Mouse (Mus musculus): ENCODE measurements around the gene Cxcl9. TPM values are rescaled to one million over a fixed set of nuclear protein-coding genes. Genes with fewer than 3 reads are reported as not detected.
"Not testable (repeated sequence)": the region's sequence is repeated elsewhere in the genome, so short reads cannot be mapped to it uniquely, and the experiment has no call there.

Gene Cxcl9
- total RNA-seq (2021): under 1 TPM; 0.20 to 0.86 TPM
- long read RNA-seq, experiment 1, partial matches to known transcripts: 0 of 1 reads
- long read RNA-seq, experiment 1, other reads (novel, unspliced or antisense): 0 of 1 reads
- long read RNA-seq, experiment 2: 0 reads

GRCm38 (mm10) chr5:92327929-92328328 is at the start of gene Cxcl9:
Gene Cxcl9 (minus strand): TSS chr5:92328079.
- no peak for DNase-seq

- no peak for DNase-seq
Observed at GRCm38 (mm10) chr5:92376795-92377405, 49.0 kb upstream of the Cxcl9 start.

- no peak for DNase-seq
Observed at GRCm38 (mm10) chr5:92375368-92375767, 47.5 kb upstream of the Cxcl9 start.

GRCm38 (mm10) chr5:92374721-92375142 is 46.9 kb upstream of the Cxcl9 start:
- DNase-seq: no peak

GRCm38 (mm10) chr5:92372605-92373004 is 44.7 kb upstream of the Cxcl9 start:
- DNase-seq: no peak

GRCm38 (mm10) chr5:92371361-92371976 is 43.6 kb upstream of the Cxcl9 start:
- no peak for DNase-seq

- no peak for DNase-seq
Observed at GRCm38 (mm10) chr5:92370891-92371290, 43.0 kb upstream of the Cxcl9 start.

- no peak for DNase-seq
Observed at GRCm38 (mm10) chr5:92370392-92370791, 42.5 kb upstream of the Cxcl9 start.

GRCm38 (mm10) chr5:92369151-92369994 is 41.5 kb upstream of the Cxcl9 start:
- DNase-seq: peak; percentile 70

GRCm38 (mm10) chr5:92368392-92368791 is 40.5 kb upstream of the Cxcl9 start:
- no peak for DNase-seq

- no peak for DNase-seq
Observed at GRCm38 (mm10) chr5:92366565-92366964, 38.7 kb upstream of the Cxcl9 start.

GRCm38 (mm10) chr5:92365146-92365705 is 37.3 kb upstream of the Cxcl9 start:
- no peak for DNase-seq

GRCm38 (mm10) chr5:92364011-92364410 is 36.1 kb upstream of the Cxcl9 start:
- DNase-seq: no peak

- no peak for DNase-seq
Observed at GRCm38 (mm10) chr5:92363179-92363578, 35.3 kb upstream of the Cxcl9 start.

GRCm38 (mm10) chr5:92358767-92359455 is 31.0 kb upstream of the Cxcl9 start:
- peak; percentile 29 for DNase-seq

GRCm38 (mm10) chr5:92358033-92358432 is 30.2 kb upstream of the Cxcl9 start:
- no peak for DNase-seq

- DNase-seq: peak; percentile 57
Observed at GRCm38 (mm10) chr5:92353517-92353916, 25.6 kb upstream of the Cxcl9 start.

GRCm38 (mm10) chr5:92352716-92353115 is 24.8 kb upstream of the Cxcl9 start:
- DNase-seq: not testable (repeated sequence)

GRCm38 (mm10) chr5:92349731-92350130 is 21.9 kb upstream of the Cxcl9 start:
- no peak for DNase-seq

- DNase-seq: peak; percentile 40
Observed at GRCm38 (mm10) chr5:92348794-92349413, 21.0 kb upstream of the Cxcl9 start, which contains the start of gene Cxcl10. Gene Cxcl10 (minus strand): TSS chr5:92348889.

GRCm38 (mm10) chr5:92345006-92345405 is 17.1 kb upstream of the Cxcl9 start:
- peak; percentile 62 for DNase-seq

Data from gastrocnemius, postnatal 25 days (tissue).